Mouse (Mus musculus) ovary, postnatal 36 days (tissue): ENCODE results near the gene Fgfr2.

Source experiments
- DNase-seq: peaks from one replicate; pipeline ENCODE4 v3.0.0; 2022; ENCODE audit warnings: low spot score, mixed read lengths

Gene Fgfr2

DNA sequence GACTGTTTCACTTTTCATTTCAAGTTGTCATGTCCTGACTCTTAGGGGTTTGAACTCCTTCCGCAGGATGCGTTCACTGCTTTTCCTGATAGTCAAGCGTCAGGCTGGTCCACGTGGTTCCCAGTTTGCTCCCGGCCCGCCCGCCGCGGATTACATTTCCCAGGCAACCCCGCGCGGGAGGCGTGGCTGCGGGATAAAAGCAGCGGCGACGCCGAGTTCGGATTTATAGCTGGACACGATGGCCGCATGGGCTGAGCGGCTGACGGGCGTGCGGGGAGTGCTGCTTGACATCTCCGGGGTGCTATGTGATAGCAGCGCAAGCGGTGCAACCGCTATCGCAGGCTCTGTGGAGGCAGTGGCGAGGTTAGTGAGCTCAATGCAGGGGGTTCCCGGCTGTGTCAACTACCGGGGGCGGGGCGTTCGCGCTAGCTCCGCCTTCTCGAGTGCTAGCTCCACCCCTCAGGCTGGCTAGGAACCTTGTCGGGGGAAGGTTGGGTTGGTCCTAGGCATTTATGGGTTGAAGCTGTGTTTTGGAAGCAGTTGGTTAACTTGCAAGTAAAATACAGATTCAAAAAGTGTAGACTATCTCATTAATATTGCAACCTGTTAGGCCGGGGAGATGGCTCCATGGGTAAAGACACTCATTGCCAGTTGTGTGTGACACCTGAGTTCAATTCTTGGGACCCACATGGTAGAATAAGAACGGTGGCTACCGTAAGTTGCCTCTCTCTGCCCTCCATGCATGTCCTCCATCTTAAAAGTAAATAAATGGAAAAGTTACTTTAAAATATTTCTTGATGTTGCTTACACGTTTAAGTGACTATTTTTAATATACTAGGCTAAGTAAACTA lies 512.5 kb downstream of the Fgfr2 start, which contains the start of gene Lhpp:
TSS of gene Lhpp (plus strand) at position 171 of the 851 bp plus-strand sequence.
- DNase-seq: peak; percentile 84

DNA sequence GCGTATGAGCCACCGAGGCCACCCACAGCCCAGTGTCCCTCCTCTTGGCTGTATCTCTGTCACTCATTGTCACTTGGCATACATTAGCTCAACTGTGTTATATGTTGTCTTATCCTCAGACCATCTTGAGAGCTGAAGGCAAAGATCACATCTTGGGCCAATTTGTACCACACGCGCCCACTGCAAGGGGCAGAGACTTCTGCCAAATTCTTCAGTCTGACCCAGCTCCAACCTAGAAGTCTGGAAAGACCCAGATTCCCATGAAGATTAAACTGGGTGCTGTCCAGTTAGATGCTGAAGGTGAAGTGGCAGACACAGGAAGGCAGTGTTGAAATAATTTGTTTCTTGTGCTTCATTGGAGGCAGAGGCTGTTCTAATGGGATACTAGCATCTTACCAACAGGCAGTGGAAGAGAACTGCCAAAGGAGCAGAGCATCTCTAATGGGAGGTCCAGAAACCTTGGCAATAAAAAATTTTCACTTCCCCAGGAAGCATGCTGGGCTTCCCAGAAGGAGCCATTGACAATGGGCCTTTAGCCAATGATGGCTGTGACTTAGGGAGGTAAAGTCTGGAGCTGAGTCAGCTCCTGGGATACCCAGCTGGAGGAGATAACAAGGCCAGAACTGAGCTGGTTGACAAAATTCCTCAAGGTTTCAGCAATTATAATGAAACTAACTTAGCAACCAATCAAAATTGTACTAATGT lies 514.7 kb downstream of the Fgfr2 start:
- DNase-seq: no peak

DNA sequence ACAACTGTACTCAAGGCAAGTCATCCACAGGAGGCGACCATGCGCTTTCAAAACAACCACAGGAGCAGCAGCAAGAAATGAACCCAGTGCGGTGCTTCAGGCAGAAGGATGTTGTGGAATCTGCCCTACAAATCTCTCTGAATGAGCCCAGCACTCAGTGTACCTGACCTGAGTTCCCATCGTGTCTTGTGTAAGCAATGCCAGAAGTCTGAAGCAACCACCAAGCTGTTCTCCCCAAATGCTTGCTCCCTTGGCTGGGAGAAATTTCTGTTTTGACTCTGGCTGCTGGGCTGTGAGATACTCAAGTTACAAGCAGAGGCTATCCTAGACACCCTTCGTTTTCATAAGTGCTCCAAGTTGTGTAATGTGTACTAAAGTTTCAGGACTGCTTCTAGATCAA lies 517.5 kb downstream of the Fgfr2 start:
- no peak for DNase-seq

DNA sequence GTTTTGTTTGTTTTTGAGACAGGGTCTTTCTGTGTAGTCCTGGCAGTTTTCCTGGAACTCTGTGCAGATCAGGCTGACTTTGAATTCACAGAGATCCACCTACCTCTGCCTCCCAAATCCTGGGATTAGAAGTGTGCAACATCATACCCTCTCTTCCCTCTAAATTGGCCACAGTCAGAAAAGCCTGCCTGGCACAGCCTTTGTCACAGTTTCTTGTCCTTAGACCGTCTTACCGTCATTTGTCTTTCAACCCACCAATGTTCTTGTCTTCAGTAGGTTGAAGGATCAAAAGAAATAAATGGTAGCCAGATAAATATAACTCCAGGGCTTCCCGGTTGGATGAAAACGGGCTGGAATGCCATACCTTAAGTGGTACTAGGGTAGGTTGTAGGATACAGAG lies 518.4 kb downstream of the Fgfr2 start:
- DNase-seq: no peak

DNA sequence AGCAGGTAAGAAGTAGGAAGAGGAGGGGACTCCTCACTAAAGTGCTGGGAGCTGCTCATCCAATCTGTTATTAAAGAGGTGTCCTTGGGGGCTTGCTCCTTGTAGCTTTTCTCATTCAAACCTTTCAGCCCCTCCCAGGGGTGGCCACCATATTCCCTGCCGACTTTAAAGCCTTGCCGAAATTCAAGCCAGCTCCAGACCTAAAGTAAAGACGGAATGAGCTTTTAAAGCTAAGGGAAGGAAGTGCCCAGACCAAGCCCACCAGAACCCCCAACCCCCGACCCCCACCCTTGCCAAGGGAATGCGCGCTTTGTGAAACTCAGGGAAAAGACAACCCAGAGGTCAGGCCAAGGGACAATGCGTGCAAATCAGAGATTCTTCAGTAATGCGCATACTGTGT lies 522.2 kb downstream of the Fgfr2 start:
- no peak for DNase-seq

DNA sequence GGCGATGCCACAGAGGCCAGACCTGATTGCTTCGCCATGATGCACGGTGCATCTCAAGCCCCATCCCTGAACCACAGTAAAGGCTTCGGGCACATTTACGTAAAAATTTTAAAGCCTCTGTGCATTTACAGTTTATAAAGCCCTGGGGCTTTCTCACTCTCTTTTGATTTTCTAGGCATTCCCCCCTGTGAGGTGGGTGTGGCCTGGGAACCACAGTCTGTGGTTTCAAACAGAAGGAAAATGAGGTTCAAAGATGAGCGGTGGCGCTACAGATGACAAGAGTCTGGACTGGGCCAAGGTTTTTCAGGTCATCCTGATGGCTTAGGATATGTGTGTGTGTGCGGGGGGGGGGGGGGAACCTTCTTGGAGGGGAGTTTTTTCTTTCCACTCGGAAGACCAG lies 523.1 kb downstream of the Fgfr2 start:
- DNase-seq: no peak

DNA sequence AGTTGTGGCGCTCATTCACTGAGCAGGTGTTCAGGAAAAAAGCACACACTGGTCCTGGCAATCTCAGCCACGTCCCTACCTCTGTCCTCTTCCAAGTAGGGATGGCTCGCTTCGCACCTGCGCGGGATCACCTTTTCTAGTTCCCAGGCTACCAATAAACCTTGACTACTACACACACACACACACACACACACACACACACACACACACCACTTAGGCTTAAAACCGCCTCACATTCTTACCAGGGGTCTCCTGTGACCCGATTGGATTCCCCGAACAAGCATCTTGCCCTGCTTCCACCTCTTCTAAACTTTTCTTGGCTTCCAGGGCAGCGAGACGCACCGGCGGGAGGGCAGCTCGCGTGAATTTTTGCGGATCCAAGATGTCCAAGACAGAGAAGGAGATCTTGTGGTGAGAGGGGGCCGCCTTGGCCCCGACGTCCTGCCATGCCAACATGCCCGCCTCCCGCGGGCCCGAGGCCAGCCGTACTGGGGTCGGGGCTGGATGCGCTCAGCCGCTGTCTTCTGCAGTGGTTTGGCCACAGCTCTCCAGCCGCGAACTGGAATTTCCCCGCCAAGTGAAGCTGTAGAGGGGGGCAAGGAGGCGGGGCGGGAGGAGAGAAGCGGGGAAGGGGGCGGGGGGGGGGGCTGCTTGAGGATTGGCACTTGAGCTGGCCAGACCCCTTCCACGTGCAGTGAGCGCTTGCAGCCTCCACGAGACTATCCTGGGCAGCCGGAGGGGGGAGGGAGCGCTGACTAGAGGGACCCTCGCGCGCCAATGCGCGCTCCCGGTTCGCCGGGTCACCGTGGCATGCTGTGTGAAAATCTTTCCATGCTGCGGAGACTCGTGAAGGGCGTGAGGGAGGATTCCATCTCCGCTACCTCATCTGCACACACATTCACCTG lies 523.8 kb downstream of the Fgfr2 start, which contains the start of gene Nkx1-2:
TSS of gene Nkx1-2 (minus strand) at position 567 of the 905 bp plus-strand sequence.
- DNase-seq: no peak

DNA sequence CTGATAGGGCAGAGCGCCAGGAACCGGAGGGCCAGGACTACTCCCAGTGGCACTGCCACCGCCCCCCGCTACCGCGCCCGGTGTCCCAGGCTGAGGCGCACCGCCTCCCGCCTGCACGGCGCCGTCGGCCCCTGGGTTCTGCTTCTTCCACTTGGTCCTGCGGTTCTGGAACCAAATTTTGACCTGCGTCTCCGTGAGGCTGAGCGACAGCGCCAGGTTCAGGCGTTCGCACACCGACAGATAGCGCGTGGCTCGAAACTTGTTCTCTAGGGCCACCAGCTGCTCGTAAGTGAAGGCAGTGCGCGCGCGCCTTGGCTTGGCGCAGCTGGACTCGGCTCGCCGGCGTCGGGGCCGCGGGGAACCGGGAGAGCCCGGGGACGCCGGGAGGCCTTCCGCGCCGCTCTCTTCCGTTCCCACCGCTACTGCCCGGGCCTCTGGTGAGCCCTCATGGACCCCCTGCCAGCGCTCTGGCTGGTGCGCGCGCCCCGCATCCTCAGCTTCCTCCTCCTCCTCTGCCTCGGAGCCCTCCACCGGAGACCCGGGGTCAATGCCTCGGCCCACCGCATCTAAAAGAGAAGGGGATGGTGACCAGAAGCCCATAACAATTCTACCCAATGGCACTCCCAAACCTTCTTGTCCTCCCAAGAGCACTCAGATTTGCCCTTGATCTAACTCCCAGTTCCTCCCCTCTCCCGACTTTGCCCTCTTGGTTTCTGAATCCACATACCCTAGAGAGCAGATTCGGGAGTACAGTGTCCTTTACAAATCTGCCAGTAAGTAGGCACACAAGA lies 525.7 kb downstream of the Fgfr2 start:
- peak; percentile 28 for DNase-seq

DNA sequence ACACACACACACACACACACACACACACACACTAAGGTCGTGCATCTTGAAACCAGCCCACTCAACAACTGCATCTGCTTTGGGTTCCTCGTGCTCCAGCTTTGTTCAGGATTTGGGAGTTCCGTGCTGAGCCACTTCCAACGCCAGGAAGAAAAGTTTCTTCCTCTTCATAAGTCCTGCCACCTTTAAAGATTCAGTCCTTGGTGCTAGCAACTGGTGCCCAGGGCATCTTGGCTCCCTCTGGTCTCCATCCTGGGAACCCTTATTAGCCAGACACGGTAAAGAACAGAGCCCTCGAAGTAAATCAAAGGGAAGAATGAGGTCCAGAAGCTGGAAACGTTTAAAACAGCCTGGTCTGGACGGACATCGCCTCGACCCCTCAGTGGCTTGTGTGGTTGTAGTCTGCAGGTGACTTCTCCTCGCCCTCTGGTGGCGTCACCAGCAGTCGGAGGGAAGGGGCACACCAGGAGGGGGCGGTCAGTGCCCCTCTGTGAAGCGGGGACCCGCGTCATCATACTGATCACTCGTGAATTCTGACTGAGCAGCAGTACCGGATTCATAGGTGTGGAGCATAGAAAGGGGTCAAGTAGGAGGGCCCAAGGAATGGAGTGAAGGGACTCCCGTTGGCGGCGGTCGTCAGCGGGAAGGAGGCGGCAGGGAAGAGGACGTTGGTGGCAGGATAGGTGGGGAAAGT lies 526.4 kb downstream of the Fgfr2 start:
- DNase-seq: no peak

DNA sequence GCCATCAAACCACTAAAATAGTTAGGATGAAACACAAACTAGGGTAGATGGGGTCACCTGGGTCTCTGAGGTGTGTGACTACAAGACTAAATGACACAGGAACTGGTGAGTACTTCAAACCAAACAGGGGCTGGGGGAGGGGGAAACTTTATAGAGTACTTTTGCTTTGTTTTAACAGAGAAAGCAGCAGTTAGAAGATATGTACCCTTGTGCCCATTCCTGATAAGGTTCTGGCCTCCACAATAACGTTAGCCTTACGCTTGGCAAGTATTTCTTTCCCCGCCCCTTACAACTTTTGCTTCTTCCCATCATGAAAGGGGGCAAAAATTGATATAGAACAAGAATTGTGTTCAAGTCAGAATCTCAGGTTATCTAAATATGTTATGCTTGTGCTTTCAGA lies 527.4 kb downstream of the Fgfr2 start:
- DNase-seq: no peak

DNA sequence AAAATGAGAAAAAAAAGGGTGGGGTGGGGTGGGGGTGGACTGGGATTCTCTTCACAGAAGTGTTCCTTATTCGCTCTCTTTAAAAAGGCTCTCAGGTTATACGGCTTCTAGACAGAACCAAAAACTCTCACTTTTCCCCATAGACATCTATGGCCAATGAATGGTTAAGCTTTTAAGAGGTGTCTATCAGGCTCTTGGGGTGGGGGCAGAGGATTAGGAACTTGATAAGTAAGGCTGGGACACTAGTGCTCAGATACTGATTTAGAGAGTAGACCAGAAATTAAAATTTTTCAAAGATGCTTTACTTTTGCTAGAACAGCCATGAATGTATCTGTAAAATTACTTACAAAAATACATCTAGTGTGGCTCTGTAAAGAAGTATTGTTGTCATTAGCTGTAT lies 528.8 kb downstream of the Fgfr2 start:
- DNase-seq: no peak

DNA sequence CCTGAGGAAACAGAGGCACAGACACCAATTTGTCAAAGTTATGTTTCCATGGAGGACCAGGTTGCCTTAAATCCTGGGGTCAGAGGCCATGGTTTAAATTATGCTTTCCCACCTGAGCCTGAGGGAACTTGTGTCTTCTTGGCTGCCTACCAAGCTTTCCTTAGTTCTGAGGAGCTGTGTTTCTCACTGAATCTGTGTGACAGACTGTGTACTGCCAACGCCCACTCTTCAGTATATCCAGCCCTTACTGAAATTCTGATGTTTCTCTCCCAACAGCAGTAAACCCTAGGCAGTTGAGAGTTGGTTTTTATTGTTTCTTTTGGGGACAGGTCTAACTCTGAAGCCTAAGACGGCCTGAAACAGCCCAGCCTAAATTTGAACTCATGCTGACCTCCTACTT lies 529.4 kb downstream of the Fgfr2 start:
- DNase-seq: no peak

DNA sequence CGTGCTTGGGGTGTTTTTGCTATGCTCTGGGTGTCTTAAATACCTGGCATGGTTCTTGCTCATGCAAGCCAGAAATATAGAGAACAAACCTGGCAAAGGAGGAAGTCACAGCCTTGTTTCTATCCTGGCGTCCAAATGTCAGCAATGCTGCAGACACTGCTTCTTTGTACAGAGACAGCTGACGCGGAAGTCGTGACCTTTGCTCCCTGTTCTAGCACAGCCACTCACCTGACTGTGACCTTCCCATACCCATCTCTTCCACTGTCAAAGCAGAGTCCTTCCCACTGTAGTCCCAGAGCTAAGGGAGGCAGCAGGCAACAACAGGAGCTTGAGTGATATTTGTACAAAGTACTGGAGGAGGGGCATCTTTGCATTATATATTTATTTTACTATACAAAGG lies 533.5 kb downstream of the Fgfr2 start:
- DNase-seq: no peak

DNA sequence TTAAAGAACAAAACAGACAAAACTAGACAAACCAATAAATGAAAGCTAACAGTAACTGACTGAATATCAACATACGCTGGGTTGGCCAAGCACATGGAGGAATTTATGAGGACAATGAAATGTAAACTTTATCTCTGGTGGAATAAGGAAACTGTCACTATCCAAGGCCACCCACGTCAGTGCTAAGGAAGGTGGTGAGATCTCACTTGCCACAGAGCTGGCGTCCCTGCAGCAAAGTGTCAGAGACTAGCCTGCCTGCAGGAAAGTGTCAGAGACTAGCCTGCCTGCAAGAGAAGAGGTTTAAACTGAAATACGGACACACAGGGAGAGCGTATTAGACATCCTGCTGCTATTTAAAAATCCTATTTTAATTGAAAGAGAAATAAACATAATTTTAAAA lies 536.0 kb downstream of the Fgfr2 start:
- no peak for DNase-seq

DNA sequence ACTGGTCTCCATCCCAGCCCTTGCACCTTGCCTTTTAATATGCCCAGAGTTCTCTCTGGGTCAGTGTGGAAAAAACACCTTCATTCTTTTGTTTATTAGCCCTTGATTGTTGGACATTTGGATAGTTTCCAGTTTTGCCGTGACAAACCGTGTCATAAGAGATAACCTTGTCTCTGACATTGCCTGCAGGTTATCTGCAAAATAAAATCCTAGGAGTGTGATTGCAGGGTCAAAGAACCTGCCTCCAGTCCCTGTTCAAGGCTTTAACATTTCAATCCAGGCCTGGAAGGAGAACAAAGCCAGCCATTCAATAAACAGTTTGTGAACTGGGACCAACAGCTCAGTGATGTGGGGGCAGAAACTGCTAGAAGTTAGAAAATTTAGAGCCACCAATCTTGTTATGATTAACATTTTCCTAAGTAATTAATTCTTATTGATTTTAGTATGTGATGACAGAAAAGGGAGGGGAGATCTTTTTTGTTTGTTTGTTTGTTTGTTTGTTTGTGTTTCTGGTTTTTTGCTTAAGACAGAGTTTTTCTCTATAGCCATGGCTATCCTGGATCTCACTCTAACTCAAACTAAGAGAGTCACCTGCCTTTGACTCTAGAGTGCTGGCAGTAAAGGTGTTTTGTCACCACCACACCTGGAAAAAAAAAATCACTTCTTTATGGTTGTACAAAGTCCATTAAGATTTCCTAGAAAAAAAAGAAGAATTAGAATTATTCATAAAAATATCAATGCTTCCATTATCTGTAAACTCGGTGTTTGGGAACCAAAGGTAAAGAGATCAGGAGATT lies 537.3 kb downstream of the Fgfr2 start:
- no peak for DNase-seq

DNA sequence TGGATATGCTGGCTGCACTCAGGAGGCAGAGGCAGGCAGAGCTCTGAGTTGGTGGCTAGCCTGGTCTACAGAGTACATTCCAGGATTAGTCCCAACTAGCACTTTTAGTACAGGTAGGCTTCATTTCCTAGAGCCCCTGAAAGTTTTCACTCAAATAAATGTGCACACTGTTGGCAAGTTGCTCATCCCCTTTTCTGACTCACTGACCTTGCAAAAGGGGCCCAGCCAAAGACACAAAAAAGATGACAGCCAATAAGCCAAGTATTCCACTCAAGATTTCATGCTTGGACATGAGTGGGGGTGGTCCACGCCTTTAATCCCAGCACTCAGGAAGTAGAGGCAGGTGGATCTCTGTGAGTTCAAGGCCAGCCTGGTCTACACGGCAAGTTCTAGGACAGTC lies 541.7 kb downstream of the Fgfr2 start:
- no peak for DNase-seq

DNA sequence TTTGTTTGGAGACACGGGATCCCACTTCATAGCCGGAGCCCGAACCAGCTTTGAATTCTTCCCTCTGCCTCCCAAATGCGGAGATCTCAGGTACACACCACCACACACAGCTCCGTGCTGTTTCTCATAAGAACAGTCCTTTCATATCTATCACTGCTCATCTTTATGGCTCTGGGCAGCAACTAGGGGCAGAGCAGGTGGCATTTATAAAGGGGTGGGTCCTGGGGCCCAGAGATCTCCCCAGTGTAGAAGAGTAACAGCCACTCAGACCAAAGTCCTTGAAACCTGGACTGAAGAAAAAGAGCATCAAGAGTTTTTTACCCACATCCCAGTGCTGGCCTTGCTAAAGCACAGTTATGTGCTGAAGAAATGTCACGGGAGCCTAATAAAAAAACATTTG lies 542.6 kb downstream of the Fgfr2 start:
- no peak for DNase-seq

DNA sequence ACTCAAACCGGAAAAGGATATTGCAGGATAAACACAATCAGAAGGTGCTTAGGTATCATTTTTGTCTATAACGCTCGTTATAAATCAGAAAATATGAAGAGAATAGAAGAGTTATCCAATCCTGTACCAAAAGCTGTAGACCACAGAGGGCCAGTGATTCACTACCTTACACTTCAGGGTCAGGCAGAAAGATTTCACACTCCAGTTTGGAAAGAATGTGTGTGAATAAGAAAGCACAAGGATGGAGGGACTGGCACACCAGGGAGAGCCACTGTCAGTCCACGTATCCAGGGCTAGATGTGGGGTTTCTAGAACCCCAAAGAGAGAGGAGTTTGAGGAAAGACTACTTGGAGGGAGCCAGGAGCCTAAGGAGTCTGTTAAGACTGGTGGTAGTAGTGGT lies 546.3 kb downstream of the Fgfr2 start:
- no peak for DNase-seq

DNA sequence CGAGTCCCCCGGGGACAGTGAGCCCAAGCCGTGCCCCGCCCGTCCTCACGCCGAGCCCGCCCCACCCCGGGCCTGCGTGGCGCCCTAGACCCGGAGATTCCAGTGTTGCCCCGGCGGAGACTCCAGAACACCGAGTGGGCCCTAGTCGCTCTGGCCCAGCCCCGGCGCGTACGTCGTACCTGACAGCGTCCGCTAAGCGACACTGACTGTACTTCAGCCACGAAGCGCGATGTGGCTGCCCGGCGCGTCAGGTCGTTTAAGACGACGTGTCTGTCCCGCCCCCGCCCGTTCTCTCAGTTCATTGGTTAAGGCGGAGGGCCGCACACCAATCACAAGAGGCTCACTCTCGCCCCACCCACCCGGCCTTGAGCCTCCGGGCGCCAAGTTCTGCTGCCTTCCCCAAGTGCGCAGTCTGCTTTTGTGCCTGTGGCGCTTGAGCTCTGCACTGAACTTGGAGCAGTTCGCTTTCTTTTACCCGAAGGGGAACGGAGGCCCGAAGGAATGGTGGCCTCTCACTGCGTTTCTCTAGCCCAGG lies 547.0 kb downstream of the Fgfr2 start, which contains the start of gene Oat:
TSS of gene Oat (minus strand) at position 283 of the 535 bp plus-strand sequence.
- peak; percentile 95 for DNase-seq

DNA sequence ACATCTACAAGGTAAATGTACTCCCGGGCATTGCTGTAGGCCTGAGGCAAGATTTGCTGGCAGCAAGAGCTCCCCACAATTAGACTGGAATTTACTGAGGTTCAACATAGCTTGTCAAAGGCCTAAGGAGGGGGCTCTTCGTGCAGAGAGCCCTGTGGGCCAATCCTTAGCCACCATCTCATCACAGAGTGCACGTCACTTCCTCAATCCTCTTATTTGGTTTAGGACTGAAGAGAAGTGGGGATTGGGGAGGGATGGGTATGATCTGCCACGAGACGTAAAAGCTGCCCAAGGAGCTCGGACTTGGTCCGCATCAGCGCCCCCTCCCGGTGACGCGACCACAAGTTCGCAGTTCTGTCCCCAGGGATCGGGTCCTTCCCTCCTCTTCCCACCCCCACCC lies 547.5 kb downstream of the Fgfr2 start:
- peak; percentile 80 for DNase-seq
